ENCODE assay signal across 7 mouse cellular contexts in genomic region chr14:62492196-62492850, GRCm38 (mm10). TPM values are rescaled to one million over a fixed set of nuclear protein-coding genes. Genes with fewer than 3 reads are reported as not detected.
DNase-seq lines count a peak whose midpoint lies in the region; ATAC-seq and TF ChIP-seq lines count a peak whose summit lies in the region.

No protein-coding gene starts in this region.

- TF ChIP-seq POLR2A in small intestine, adult 2 months (IDR thresholded peaks at IDR 0.05; ENCODE audit: low read depth, low read length), result no peak

- H3K4me3 ChIP-seq in hindbrain, postnatal 0 days (ENCODE audit: low read length), result no peak overlapping the region
- no peak overlapping the region for H3K4me3 ChIP-seq in midbrain, embryonic 11.5 days (ENCODE audit: low read depth, low read length)
- H3K4me3 ChIP-seq in small intestine, adult 2 months (ENCODE audit: low read depth, low read length), result no peak overlapping the region

- no peak overlapping the region for H3K4me2 ChIP-seq in hindbrain, postnatal 0 days (ENCODE audit: low read depth, low read length)
- no peak overlapping the region for H3K4me2 ChIP-seq in midbrain, embryonic 11.5 days

- 28% methylated on average over 16 of the region's 16 CpGs for WGBS in hindbrain, postnatal 0 days
- 40% methylated on average over 16 of the region's 16 CpGs for whole genome bisulfite sequencing in midbrain, embryonic 11.5 days
- WGBS in small intestine, adult 2 months, result 21% methylated on average over 16 of the region's 16 CpGs

- no peak overlapping the region for H3K27ac ChIP-seq in hindbrain, postnatal 0 days
- H3K27ac ChIP-seq in midbrain, embryonic 11.5 days (ENCODE audit: low read depth, low read length), result no peak overlapping the region
- no peak overlapping the region for H3K27ac ChIP-seq in small intestine, adult 2 months (ENCODE audit: insufficient read depth, low read depth, low read length)

- no peaks in the 10 kb centered on the region for H3K9me3 ChIP-seq in hindbrain, postnatal 0 days (ENCODE audit: low read length)
- no peaks in the 10 kb centered on the region for H3K9me3 ChIP-seq in midbrain, embryonic 11.5 days (ENCODE audit: control insufficient read depth, low read length)

- no peaks in the 10 kb centered on the region for H3K36me3 ChIP-seq in hindbrain, postnatal 0 days (ENCODE audit: insufficient read depth, low read length)
- H3K36me3 ChIP-seq in midbrain, embryonic 11.5 days (ENCODE audit: control insufficient read depth, insufficient read depth, low read length), result no peaks in the 10 kb centered on the region
- no peaks in the 10 kb centered on the region for H3K36me3 ChIP-seq in small intestine, adult 2 months (ENCODE audit: control insufficient read depth, insufficient read depth, low read length)

- H3K27me3 ChIP-seq in hindbrain, postnatal 0 days (ENCODE audit: insufficient read depth, low read length), result no peaks in the 10 kb centered on the region
- no peaks in the 10 kb centered on the region for H3K27me3 ChIP-seq in midbrain, embryonic 11.5 days (ENCODE audit: control insufficient read depth, insufficient read depth, low read length)
- H3K27me3 ChIP-seq in small intestine, adult 2 months (ENCODE audit: control insufficient read depth, insufficient read depth, low read length), result no peaks in the 10 kb centered on the region

- H3K9ac ChIP-seq in hindbrain, postnatal 0 days (replicated peaks; ENCODE audit: low read length), result no peak overlapping the region
- H3K9ac ChIP-seq in midbrain, embryonic 11.5 days (ENCODE audit: low read length), result no peak overlapping the region

- no peaks in the 10 kb centered on the region for H3K4me1 ChIP-seq in hindbrain, postnatal 0 days (ENCODE audit: insufficient read depth, low read length)
- no peaks in the 10 kb centered on the region for H3K4me1 ChIP-seq in midbrain, embryonic 11.5 days (ENCODE audit: control insufficient read depth, insufficient read depth, low read length)
- H3K4me1 ChIP-seq in small intestine, adult 2 months (ENCODE audit: control insufficient read depth, insufficient read depth, insufficient read length, low read length), result no peaks in the 10 kb centered on the region

- peak; percentile 94 for ATAC-seq in hindbrain, postnatal 0 days
- peak; percentile 75 for ATAC-seq in midbrain, embryonic 11.5 days (ENCODE audit: low FRiP score)

- TF ChIP-seq CTCF in hindbrain, postnatal 0 days (IDR thresholded peaks at IDR 0.05; ENCODE audit: low read depth), result peak; percentile 100
- peak; percentile 71; the same call in 1 of the 2 replicates for TF ChIP-seq CTCF in small intestine, adult 2 months (IDR thresholded peaks at IDR 0.05; ENCODE audit: extremely low read depth, insufficient read length, insufficient replicate concordance, low read depth, low read length)

- peak; percentile 89 for DNase-seq in R1 (ENCODE audit: low read depth, low spot score)
- DNase-seq in cerebellum, postnatal 10 days, result peak; percentile 91
- peak; percentile 59 to 62 for DNase-seq in frontal cortex, postnatal 25 days (ENCODE audit: low spot score in 2 of 2)
- peak; percentile 95 for DNase-seq in hindbrain, postnatal 0 days (ENCODE audit: low spot score)
- peak; percentile 68 to 75 for DNase-seq in left cerebral cortex, adult 18-20 months (ENCODE audit: low spot score in 2 of 2)
- peak; percentile 91 for DNase-seq in midbrain, embryonic 11.5 days (ENCODE audit: low spot score, missing footprints)

RNA-seq across cellular contexts. Expression of gene Gucy1b2, which starts 36.2 kb away (rescaled TPM):
- total RNA-seq in hindbrain, postnatal 0 days (2014; rRNA removed), result 0.83 and 2.2 TPM in 2 replicates
- 0.80 and 0.83 TPM in 2 replicates for polyA plus RNA-seq in hindbrain, postnatal 0 days (2015; fragmentation: Nextera tagmentation; extraction: Ambion mirVana)
- under 1 TPM; 0.16 to 0.30 TPM for total RNA-seq in left cerebral cortex, adult 18-20 months (2021)
- 0.70 and 0.92 TPM in 2 replicates for polyA plus RNA-seq in midbrain, embryonic 11.5 days (2014; fragmentation: Nextera tagmentation; extraction: Ambion mirVana)
- polyA plus RNA-seq in small intestine, adult 2 months (2012; rRNA removed), result not detected in 2 replicates
